Mouse (Mus musculus) MEL (cell line): ENCODE data around the gene Gm13420.

Experiments
- CTCF ChIP-seq, 3 experiments: IDR thresholded peaks in 2 of 3; conservative IDR thresholded peaks in 1 of 3; 2 replicates each; pipeline ENCODE4 v1.5.1; 2011 to 2012; ENCODE audit warnings: low read length in 3 of 3, low read depth in 2 of 3, mild to moderate bottlenecking in 2 of 3, improper control_type of control experiment in 1 of 3, inconsistent platforms in 1 of 3, mixed read lengths in 1 of 3, moderate library complexity in 1 of 3; ENCODE audit not compliant: control insufficient read depth in 1 of 3, insufficient read depth in 1 of 3, poor library complexity in 1 of 3, severe bottlenecking in 1 of 3
- HCFC1 ChIP-seq: IDR thresholded peaks from 2 replicates; pipeline ENCODE4 v1.6.1; 2012; ENCODE audit warnings: low read depth, mild to moderate bottlenecking, inconsistent platforms, low read length, improper control_type of control experiment, moderate library complexity
- POLR2A ChIP-seq, 2 experiments: IDR thresholded peaks; 2 replicates each; pipeline ENCODE4 v1.6.1; 2011 to 2012; ENCODE audit warnings: low read length in 2 of 2, mild to moderate bottlenecking in 2 of 2, control low read depth in 1 of 2, improper control_type of control experiment in 1 of 2, low read depth in 1 of 2, moderate library complexity in 1 of 2; ENCODE audit not compliant: control insufficient read depth in 1 of 2, insufficient read depth in 1 of 2, poor library complexity in 1 of 2
- POLR2AphosphoS2 ChIP-seq: IDR thresholded peaks from 2 replicates; pipeline ENCODE4 v1.6.1; 2011; ENCODE audit warnings: low read length, improper control_type of control experiment
- SMC3 ChIP-seq: IDR thresholded peaks from 2 replicates; pipeline ENCODE4 v1.6.1; 2011; ENCODE audit warnings: low read depth, low read length, improper control_type of control experiment

GRCm38 (mm10) chr2:29771611-29772461 lies 20.4 kb upstream of the Gm13420 start:
- no peak for TF ChIP-seq CTCF (IDR thresholded peaks at IDR 0.05 in 2 of 3, conservative IDR thresholded peaks at IDR 0.05 in 1 of 3; ENCODE audit: control insufficient read depth in 1 of 3, insufficient read depth in 1 of 3, low read depth in 2 of 3, low read length in 3 of 3, poor library complexity in 1 of 3, severe bottlenecking in 1 of 3)
- no peak for TF ChIP-seq POLR2AphosphoS2
- no peak for TF ChIP-seq POLR2A (IDR thresholded peaks at IDR 0.05; ENCODE audit: control insufficient read depth in 1 of 2, insufficient read depth in 1 of 2, low read depth in 1 of 2, low read length in 2 of 2, poor library complexity in 1 of 2)
- TF ChIP-seq SMC3, result no peak
- TF ChIP-seq HCFC1, result no peak
